Mouse (Mus musculus): ENCODE data around the gene Atp2a2.

DNA sequence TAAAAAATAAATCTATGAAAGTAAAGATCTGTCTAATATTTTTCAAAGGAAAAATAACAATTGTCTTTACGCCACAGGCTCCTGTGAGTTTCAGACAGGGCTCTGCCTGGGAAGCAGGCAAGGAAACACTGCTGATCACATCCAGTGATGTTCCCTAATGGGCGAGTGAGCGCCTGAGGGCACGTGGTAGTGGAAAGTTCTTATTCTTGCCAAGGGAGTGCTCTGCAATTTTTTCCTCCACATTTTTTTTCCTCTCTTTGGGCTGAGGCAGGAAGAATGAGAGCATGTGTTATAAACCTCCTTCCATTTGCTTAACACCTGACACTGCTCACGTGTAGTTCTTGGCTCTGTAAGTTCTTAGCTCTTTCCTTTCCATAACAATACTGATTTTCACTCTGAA lies 20.2 kb downstream of the Atp2a2 start:
- TF ChIP-seq CTCF (IDR thresholded peaks at IDR 0.05; ENCODE audit: low read depth, low read length), result no peak
- TF ChIP-seq POLR2A (IDR thresholded peaks at IDR 0.05; ENCODE audit: borderline replicate concordance, low read depth, low read length), result no peak

Data from bone marrow macrophage, adult 2 months (primary cell).